Mouse (Mus musculus): Measurements from ENCODE around the gene Grb2.

DNA sequence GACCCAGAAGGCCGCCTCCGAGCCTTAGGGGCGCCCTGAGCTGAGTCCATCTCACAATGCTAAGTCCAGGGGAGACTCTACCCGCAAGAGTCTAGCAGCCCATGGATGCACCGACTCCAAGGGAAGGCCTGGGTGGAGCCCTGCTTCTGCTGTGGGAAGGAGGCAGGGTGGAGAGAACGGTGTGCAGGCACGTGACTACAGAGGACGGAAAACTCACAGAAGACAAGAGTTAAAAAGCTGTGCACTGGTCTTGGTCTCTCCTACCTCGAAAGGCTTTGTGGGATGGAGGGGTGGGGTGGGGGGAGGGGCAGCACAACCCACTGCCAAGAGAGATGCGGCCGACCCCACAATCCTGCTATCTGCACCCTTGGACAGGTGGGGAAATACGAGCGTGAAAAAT lies 64.1 kb downstream of the Grb2 start:
- TF ChIP-seq CTCF (IDR thresholded peaks at IDR 0.05; ENCODE audit: extremely low read depth, insufficient read depth, insufficient read length, insufficient replicate concordance): no peak
- no peak for TF ChIP-seq POLR2A (IDR thresholded peaks at IDR 0.05; ENCODE audit: low read depth, low read length)

Measured in spleen, adult 2 months (tissue).